Mouse (Mus musculus): ENCODE measurements at regions not wholly inside any gene's neighbourhood (a gene's known extent, or its start where the extent isn't known, plus 50 kb on each side); places are given as distances from the start of the nearest gene placed in this dataset.
A peak's percentile ranks its signal among the peaks of the same experiment; 100 is the strongest.

DNA sequence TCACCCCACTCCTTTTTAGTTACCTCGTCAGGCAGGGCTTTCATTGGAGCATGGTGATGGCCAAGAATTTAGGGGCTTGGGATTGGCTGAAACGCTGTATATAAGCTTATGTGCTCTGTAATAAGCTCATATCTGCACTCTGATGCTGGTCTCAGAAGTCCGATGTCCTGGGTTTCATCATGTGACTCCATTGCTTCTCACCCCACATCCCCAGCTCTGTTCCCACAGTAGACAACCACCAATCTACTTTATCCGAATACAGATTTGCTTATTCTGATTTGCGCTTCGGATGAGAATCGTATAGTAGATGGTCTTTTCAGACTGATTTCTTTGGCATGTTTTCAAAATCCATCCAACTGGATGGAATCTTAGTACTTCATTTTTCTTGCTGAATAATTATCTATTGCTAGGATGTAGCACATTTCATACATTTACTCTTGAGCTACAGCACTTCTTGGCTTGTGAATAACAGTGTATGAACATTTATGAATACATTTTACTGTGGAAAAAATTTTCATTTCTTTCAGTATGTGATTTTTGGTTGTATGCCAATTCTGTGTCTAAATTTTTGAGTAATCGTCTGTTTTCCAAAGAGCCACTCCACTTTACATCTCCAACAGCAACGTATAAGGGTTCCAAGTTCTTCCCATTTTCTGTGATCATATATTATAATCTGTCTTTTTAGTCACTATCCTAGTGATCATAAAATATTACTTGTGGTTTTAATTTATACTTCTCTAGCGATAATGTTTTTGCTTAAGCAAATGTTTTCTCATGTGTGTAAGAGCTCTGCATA, 185.7 kb downstream of the Hace1 start:
- H3K36me3 ChIP-seq: no peaks in the 10 kb centered on the region
- no peak overlapping the region for H3K4me3 ChIP-seq (replicated peaks)
- no peak for ATAC-seq (ENCODE audit: low FRiP score)
- no peak overlapping the region for H3K4me2 ChIP-seq
- H3K9me3 ChIP-seq (replicated peaks): no peaks in the 10 kb centered on the region
- H3K9ac ChIP-seq (replicated peaks): no peak overlapping the region
- no peaks in the 10 kb centered on the region for H3K27me3 ChIP-seq (replicated peaks)
- 89% methylated on average over 10 of the region's 10 CpGs for WGBS
- no peak overlapping the region for H3K27ac ChIP-seq (replicated peaks)
- H3K4me1 ChIP-seq: no peaks in the 10 kb centered on the region

DNA sequence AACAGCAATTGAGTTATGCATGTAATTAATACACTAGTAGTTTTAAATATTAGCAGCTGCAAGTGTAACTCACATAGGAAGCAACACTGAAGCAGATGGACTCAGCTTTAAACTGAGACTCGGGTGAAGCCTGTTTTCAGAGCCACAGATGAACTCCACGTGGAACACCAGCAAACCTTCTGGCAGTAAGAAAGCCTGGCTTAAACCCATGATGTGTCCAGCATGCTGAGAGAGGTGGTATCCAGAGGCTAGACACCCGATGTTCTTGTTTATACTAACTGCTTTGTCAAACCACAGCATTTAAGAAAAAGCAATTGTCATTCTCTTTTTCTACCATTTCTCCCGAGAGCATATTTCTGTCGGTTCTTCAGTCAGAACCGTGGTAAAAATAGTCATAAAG, 202.1 kb downstream of the Hace1 start:
- no peak overlapping the region for H3K9ac ChIP-seq (replicated peaks)
- H3K4me3 ChIP-seq (replicated peaks): no peak overlapping the region
- H3K9me3 ChIP-seq (replicated peaks): no peaks in the 10 kb centered on the region
- H3K27me3 ChIP-seq (replicated peaks): no peaks in the 10 kb centered on the region
- no peak for ATAC-seq (ENCODE audit: low FRiP score)
- no peak overlapping the region for H3K27ac ChIP-seq (replicated peaks)
- no peaks in the 10 kb centered on the region for H3K36me3 ChIP-seq
- WGBS: 18% methylated on average over 6 of the region's 6 CpGs
- 0 out of 2 replicates have a peak, but pooled peaks cover 4% of the 10 kb centered on the region for H3K4me1 ChIP-seq
- H3K4me2 ChIP-seq: no peak overlapping the region

DNA sequence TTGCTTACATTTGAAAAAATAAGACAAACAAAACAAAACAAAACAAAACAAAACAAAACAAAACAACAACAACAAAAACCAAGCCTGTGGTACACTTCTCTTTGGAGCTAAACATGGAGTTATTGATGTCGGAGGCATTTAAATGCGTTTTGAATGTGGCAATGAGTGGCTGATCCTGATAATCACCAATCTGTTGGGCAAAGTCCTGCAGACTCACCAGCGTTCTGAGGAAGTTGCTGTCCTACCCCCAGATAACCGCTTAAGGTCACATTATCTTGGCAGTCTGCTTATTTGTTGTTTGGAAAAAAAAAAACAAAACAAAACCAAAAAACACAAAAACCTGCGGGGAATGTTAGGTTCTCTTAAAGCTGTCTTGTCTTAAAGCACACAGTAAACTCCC, 205.4 kb downstream of the Hace1 start:
- H3K27ac ChIP-seq (replicated peaks): no peak overlapping the region
- WGBS: 57% methylated on average over 5 of the region's 5 CpGs
- ATAC-seq (ENCODE audit: low FRiP score): no peak
- no peak overlapping the region for H3K4me3 ChIP-seq (replicated peaks)
- H3K9ac ChIP-seq (replicated peaks): no peak overlapping the region
- H3K4me1 ChIP-seq: 0 out of 2 replicates have a peak, but pooled peaks cover 4% of the 10 kb centered on the region
- no peaks in the 10 kb centered on the region for H3K9me3 ChIP-seq (replicated peaks)
- H3K27me3 ChIP-seq (replicated peaks): no peaks in the 10 kb centered on the region
- no peaks in the 10 kb centered on the region for H3K36me3 ChIP-seq
- H3K4me2 ChIP-seq: no peak overlapping the region

DNA sequence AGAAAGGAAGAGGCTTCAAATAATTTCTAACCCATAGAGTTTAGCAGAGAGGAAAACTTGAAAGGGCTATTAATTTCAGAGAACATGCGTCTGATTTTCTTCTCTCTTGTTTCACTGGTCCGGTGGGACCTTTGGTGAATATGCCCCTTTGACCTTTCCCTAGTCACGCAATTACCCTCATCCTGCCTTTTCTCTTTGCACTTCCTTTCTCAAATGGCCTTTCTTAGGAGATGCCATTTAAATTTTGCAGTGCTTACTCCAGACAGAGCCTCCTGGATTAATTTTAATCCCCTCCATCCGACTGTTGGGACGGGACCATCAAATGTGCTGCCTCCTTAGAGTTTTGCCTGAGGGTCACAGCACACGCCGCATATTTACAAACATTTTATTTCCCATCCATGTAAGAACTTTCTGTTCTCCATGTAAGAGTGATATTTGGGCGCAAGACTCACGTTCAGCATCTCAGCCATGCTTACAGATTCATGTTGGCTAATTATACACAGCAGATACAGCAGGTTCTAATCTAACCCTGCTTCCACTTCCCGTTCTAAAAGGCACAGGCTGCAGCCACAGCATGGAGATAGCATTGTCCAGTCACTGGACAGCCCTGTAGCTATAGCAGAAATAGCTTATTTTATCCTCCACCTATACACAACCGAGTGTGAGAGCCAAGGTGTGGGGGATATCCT, 206.0 kb downstream of the Hace1 start:
- 0 out of 2 replicates have a peak, but pooled peaks cover 4% of the 10 kb centered on the region for H3K4me1 ChIP-seq
- H3K9ac ChIP-seq (replicated peaks): no peak overlapping the region
- ATAC-seq (ENCODE audit: low FRiP score): no peak
- no peak overlapping the region for H3K4me3 ChIP-seq (replicated peaks)
- H3K27me3 ChIP-seq (replicated peaks): no peaks in the 10 kb centered on the region
- no peaks in the 10 kb centered on the region for H3K36me3 ChIP-seq
- no peak overlapping the region for H3K4me2 ChIP-seq
- 23% methylated on average over 11 of the region's 11 CpGs for WGBS
- no peaks in the 10 kb centered on the region for H3K9me3 ChIP-seq (replicated peaks)
- no peak overlapping the region for H3K27ac ChIP-seq (replicated peaks)

DNA sequence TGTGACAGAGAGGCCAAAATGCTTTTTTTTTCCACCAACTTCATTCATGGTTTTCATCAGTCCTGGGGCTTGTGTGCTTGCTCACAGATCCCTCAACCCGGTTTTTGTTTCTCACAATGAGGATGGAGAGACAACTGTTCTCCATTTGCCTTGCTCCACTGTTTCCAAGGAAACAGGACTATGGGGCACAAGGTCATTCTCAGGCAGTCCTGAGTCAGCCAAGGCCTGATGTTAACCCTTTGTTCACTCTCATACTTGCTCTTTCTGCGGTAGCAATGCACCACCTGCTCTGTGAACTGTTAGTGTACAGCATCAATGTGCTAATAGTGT, 206.5 kb downstream of the Hace1 start:
- Histone ChIP-seq H3K4me2 (no peak overlapping the region), H3K36me3 (no peaks in the 10 kb centered on the region), H3K27me3 (replicated peaks) (no peaks in the 10 kb centered on the region), H3K27ac (replicated peaks) (no peak overlapping the region), H3K4me3 (replicated peaks) (no peak overlapping the region), H3K9me3 (replicated peaks) (no peaks in the 10 kb centered on the region), H3K4me1 (0 out of 2 replicates have a peak, but pooled peaks cover 4% of the 10 kb centered on the region), H3K9ac (replicated peaks) (no peak overlapping the region)
- no peak for ATAC-seq (ENCODE audit: low FRiP score)
- WGBS: 10% methylated on average over 2 of the region's 2 CpGs

DNA sequence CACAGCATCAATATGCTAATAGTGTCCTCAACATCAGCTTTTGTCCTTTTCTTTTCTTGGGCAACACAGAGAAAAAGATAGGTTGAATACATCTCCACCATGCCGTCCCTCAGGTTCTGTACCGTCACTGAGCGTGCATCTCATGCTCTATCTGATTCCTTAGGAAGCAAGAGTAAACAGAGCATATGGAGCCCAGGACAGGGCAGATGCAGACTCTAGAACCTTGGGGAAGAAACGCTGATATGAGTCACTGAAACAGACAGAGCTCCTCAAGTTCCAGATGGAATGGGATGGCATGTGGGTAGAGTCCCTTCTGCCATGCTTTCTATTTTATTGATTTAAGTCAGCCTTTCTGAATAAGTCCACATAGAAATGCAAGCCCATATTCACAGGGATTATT, 206.9 kb downstream of the Hace1 start:
- Histone ChIP-seq H3K36me3 (no peaks in the 10 kb centered on the region), H3K27ac (replicated peaks) (no peak overlapping the region), H3K27me3 (replicated peaks) (no peaks in the 10 kb centered on the region), H3K9ac (replicated peaks) (no peak overlapping the region), H3K4me1 (0 out of 2 replicates have a peak, but pooled peaks cover 4% of the 10 kb centered on the region), H3K4me3 (replicated peaks) (no peak overlapping the region), H3K4me2 (no peak overlapping the region), H3K9me3 (replicated peaks) (no peaks in the 10 kb centered on the region)
- no peak for ATAC-seq (ENCODE audit: low FRiP score)
- WGBS: 41% methylated on average over 4 of the region's 4 CpGs

DNA sequence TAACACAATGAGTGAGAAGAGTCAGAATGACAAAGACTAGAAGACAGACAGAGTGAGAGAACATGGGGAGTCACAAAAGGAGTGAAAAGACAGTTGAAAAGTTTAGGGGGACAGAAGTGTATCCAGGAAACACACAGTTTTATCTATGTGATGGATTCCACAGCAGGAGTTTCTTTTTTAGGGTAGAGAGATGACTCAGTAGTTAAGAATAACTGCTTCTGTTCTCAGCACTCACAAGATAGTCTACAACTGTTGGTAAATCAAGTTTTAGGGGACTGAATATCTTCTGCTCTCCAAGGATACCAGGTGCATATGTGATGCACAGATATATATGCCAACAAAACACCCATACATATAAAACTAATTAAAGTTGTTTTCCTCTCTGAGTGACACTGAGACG, 210.7 kb downstream of the Hace1 start:
- H3K9ac ChIP-seq (replicated peaks): no peak overlapping the region
- no peak overlapping the region for H3K4me3 ChIP-seq (replicated peaks)
- 81% methylated on average over 1 of the region's 1 CpGs for WGBS
- H3K9me3 ChIP-seq (replicated peaks): no peaks in the 10 kb centered on the region
- H3K27ac ChIP-seq (replicated peaks): no peak overlapping the region
- H3K36me3 ChIP-seq: no peaks in the 10 kb centered on the region
- no peaks in the 10 kb centered on the region for H3K4me1 ChIP-seq
- no peaks in the 10 kb centered on the region for H3K27me3 ChIP-seq (replicated peaks)
- no peak overlapping the region for H3K4me2 ChIP-seq
- ATAC-seq (ENCODE audit: low FRiP score): no peak

DNA sequence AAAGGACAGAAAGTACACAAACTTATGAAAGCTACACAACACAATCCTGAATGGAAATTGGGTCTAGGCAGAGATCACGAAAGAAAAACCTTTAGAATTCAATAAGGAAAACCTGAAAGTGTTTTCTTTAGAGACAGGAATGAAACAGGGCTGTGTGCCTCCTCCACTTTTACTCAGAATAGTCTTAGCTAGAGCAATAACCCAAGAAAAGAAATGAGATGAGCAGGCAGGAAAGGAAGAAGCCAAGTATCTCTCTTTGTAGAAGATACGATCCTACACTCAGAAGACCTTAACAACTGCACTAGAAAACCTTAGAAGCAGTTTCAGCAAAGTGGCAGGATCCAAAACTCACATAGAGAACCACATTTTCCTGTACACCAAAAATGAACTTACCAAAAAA, 218.0 kb downstream of the Hace1 start:
- no peaks in the 10 kb centered on the region for H3K9me3 ChIP-seq (replicated peaks)
- no peak overlapping the region for H3K9ac ChIP-seq (replicated peaks)
- H3K27me3 ChIP-seq (replicated peaks): no peaks in the 10 kb centered on the region
- H3K36me3 ChIP-seq: no peaks in the 10 kb centered on the region
- WGBS: 82% methylated on average over 2 of the region's 2 CpGs
- H3K4me2 ChIP-seq: no peak overlapping the region
- H3K27ac ChIP-seq (replicated peaks): no peak overlapping the region
- no peaks in the 10 kb centered on the region for H3K4me1 ChIP-seq
- no peak overlapping the region for H3K4me3 ChIP-seq (replicated peaks)
- no peak for ATAC-seq (ENCODE audit: low FRiP score)

DNA sequence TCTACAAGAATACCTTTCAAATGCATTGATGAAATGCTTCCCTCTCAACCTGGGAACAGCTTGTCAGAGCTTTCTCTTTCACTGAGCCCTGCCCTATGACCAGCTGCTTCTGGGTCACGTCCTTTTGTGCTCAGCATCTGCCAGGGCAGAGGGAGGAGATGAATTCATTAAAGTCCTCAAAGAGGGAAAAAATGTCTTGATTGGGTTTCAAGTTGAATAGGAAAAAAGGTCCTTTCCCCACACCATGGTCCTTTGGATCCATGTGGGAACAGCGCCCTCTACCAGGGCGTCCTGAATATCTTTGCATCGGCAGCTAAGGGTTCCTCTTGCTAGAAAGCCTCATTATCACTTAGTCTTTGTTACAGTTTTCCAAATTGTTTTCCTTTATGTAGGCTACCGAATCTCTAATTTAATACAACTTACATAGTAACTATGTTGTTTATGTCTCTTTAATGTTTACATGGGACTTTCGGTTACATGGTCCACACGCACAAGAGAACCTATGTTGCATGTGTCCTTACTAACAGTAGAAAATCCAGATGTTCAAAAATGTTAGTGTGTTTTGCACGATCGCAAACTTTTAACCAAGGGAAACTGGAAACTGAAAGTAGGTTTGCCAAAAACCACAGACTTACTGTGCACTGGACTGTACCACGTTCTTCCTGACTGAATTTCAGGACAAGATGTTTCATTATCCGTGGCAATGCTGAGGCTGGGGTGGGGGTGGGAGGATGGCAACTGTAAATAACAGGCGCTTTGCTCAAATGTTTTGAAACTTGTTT, 222.6 kb downstream of the Hace1 start:
- Histone ChIP-seq H3K4me3 (replicated peaks) (no peak overlapping the region), H3K9me3 (replicated peaks) (no peaks in the 10 kb centered on the region), H3K4me1 (no peaks in the 10 kb centered on the region), H3K36me3 (no peaks in the 10 kb centered on the region), H3K27ac (replicated peaks) (no peak overlapping the region), H3K9ac (replicated peaks) (no peak overlapping the region), H3K27me3 (replicated peaks) (no peaks in the 10 kb centered on the region), H3K4me2 (no peak overlapping the region)
- 56% methylated on average over 12 of the region's 12 CpGs for WGBS
- no peak for ATAC-seq (ENCODE audit: low FRiP score)

DNA sequence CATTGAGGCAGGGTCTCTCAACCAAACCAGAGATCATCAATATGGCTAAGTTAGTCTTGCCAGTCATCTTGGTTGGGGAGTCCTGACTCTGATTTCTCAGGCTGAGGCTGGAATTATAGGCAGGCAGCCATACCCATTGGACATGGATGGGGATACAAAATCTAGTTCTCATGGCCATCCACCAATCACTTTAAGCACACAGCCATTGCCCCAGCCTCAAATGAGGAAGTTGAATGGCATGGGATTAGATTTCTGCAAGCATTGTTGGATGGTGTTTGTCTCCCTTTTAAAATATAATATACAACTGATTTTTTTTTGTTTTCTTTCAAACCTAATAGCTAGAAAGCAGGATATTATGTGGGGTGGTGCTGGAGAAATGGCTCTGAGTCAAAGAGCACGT, 223.8 kb downstream of the Hace1 start:
- no peaks in the 10 kb centered on the region for H3K9me3 ChIP-seq (replicated peaks)
- H3K4me3 ChIP-seq (replicated peaks): no peak overlapping the region
- no peak overlapping the region for H3K4me2 ChIP-seq
- no peak for ATAC-seq (ENCODE audit: low FRiP score)
- H3K9ac ChIP-seq (replicated peaks): no peak overlapping the region
- no peaks in the 10 kb centered on the region for H3K36me3 ChIP-seq
- peaks cover under 1% of the 10 kb centered on the region for H3K4me1 ChIP-seq
- WGBS: 68% methylated on average over 1 of the region's 1 CpGs
- no peaks in the 10 kb centered on the region for H3K27me3 ChIP-seq (replicated peaks)
- no peak overlapping the region for H3K27ac ChIP-seq (replicated peaks)

DNA sequence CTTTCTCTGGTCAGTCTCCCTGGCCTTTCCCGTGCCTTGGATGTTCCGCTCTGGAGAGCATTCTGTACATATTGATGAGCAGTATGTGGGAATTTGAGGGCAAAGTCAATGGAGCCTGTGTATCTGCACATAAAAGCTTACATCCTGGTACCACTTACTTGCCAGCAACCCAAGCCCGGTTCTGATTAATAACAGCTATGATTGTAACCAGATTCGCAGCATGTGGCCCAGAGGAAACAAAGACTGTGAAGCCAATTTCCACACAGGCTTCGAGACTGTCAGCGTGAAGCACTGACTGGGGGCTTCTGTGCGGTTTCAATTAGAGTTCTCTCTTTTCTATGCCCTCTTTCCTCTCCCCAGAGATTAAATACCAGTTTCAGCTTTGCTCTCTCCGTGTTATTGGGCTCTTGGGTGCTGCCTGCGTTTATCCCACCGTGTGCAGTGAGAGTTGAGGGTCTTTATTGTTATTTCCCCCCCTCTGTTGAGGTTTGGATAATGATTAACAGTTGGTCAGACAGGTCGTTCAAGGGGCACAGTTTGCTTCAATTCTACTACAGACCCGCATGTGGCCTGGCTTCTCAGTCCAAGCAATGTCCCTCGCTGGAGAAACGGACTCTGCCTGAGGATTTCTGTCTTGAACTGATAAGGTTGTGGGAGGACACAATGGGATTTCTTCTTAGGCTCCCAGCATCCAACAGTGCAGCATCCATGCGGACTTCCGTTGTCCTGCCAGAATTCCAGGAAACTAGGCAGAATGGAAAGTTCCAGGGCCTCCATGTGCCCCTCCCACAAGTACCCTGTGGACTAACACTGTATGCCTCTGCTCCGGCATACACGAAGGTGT, 229.6 kb downstream of the Hace1 start:
- no peak overlapping the region for H3K9ac ChIP-seq (replicated peaks)
- no peaks in the 10 kb centered on the region for H3K27me3 ChIP-seq (replicated peaks)
- peak overlapping the region; percentile 33 for H3K4me2 ChIP-seq
- no peak overlapping the region; the same call in 1 of the 2 replicates for H3K27ac ChIP-seq (replicated peaks)
- ATAC-seq (ENCODE audit: low FRiP score): peak; percentile 62
- peaks cover 13% of the 10 kb centered on the region for H3K4me1 ChIP-seq
- 18% methylated on average over 18 of the region's 18 CpGs for WGBS
- H3K36me3 ChIP-seq: no peaks in the 10 kb centered on the region
- no peaks in the 10 kb centered on the region for H3K9me3 ChIP-seq (replicated peaks)
- no peak overlapping the region for H3K4me3 ChIP-seq (replicated peaks)
